ENCODE assay signal across 9 mouse cellular contexts in genomic region chr11:33787362-33787761, GRCm38 (mm10).
DNase-seq lines count a peak whose midpoint lies in the region; ATAC-seq and TF ChIP-seq lines count a peak whose summit lies in the region.
"Had no signal": no experiment of that assay in that cellular context is flagged by ENCODE, and none has a peak within 500 bp of the region (broad histone marks: within the 10 kb centered on the region; RNA-seq: fewer than 3 reads in every experiment).

No protein-coding gene starts in this region.

- intact Hi-C loops in heart, postnatal 14 days (cut with DNase I): no loop called here
- intact Hi-C loops in heart, postnatal 25 days (cut with DNase I): no loop called here

- DNase-seq in heart, postnatal 14 days: peak; percentile 30 to 40
- DNase-seq in heart, postnatal 25 days (ENCODE audit: low spot score): no peak
- DNase-seq in A20 (ENCODE audit: low read depth, low spot score): peak; percentile 28
- peak; percentile 54 to 55 for DNase-seq in adrenal gland, postnatal 36 days
- peak; percentile 78 for DNase-seq in limb, embryonic 14.5 days (ENCODE audit: low spot score)
- no peak for DNase-seq in cerebellum, postnatal 25 days
- DNase-seq in gastrocnemius, adult 18-20 months (ENCODE audit: low spot score): no peak
- no peak for DNase-seq in natural killer cell, adult 2 months (ENCODE audit: low spot score in 2 of 2)

- H3K4me3 ChIP-seq in limb, embryonic 14.5 days (replicated peaks; ENCODE audit: low read length): no peak overlapping the region
- H3K4me3 ChIP-seq: lung, embryonic 15.5 days had no signal

- H3K9me3 ChIP-seq in limb, embryonic 14.5 days (ENCODE audit: control insufficient read depth, low read length): no peaks in the 10 kb centered on the region
- H3K9me3 ChIP-seq: lung, embryonic 15.5 days had no signal

- no peak overlapping the region for H3K9ac ChIP-seq in limb, embryonic 14.5 days (ENCODE audit: low read depth, low read length, severe bottlenecking)
- H3K9ac ChIP-seq: lung, embryonic 15.5 days had no signal

- no peaks in the 10 kb centered on the region for H3K36me3 ChIP-seq in limb, embryonic 14.5 days (ENCODE audit: control insufficient read depth, insufficient read depth, low read length)
- H3K36me3 ChIP-seq: lung, embryonic 15.5 days had no signal

- no peaks in the 10 kb centered on the region for H3K27me3 ChIP-seq in limb, embryonic 14.5 days (ENCODE audit: control insufficient read depth, insufficient read depth, low read length)

- 21% methylated on average over 5 of the region's 5 CpGs for WGBS in limb, embryonic 14.5 days

- TF ChIP-seq POLR2A in limb, embryonic 14.5 days (IDR thresholded peaks at IDR 0.05; ENCODE audit: borderline replicate concordance, extremely low read depth, insufficient read depth, insufficient read length): no peak

- H3K4me1 ChIP-seq in limb, embryonic 14.5 days (ENCODE audit: control insufficient read depth, insufficient read depth, low read length): 0 out of 2 replicates have a peak, but pooled peaks cover 3% of the 10 kb centered on the region
- H3K4me1 ChIP-seq: lung, embryonic 15.5 days had no signal

- no peak overlapping the region for H3K27ac ChIP-seq in limb, embryonic 14.5 days (replicated peaks; ENCODE audit: low read depth, low read length)
- H3K27ac ChIP-seq: lung, embryonic 15.5 days had no signal

- ATAC-seq in limb, embryonic 14.5 days (ENCODE audit: low FRiP score, low read depth): no peak

- no peak overlapping the region for H3K4me2 ChIP-seq in limb, embryonic 14.5 days (replicated peaks; ENCODE audit: low read depth, low read length, severe bottlenecking)
- H3K4me2 ChIP-seq: lung, embryonic 15.5 days had no signal

Comparison
In these comparisons a context has a peak if more than half of its experiments do, and no peak if none do; other contexts are left out.
1. DNase-seq: peak in heart, postnatal 14 days (2 of 2), A20 (single experiment), adrenal gland, postnatal 36 days (2 of 2) and limb, embryonic 14.5 days (single experiment); none in heart, postnatal 25 days (single experiment), cerebellum, postnatal 25 days (0 of 2), gastrocnemius, adult 18-20 months (single experiment) and natural killer cell, adult 2 months (0 of 2).